Comparison of ENCODE assay signal across 22 mouse cellular contexts in the genomic region with DNA sequence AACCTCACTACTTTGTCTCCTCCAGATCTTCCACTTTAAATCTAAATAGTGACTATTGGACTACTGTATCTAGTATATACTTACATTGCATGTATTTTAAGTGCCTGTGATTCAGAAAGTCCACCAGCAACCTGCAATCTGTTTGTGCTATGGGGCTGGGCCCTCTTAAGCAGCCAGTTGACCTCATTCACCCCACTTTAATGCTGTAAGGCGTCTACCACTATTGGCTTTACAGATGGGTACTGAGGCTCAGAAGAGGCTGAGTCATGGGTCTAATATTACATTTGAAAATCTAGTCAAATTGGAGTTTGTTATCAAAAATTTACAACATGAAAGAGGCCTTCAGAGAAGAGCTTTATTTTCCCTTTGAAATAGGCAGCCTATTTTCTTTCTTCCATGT.
DNase-seq lines count a peak whose midpoint lies in the region; ATAC-seq and TF ChIP-seq lines count a peak whose summit lies in the region.
"Had no signal": no experiment of that assay in that cellular context is flagged by ENCODE, and none has a peak within 500 bp of the region (broad histone marks: within the 10 kb centered on the region; RNA-seq: fewer than 3 reads in every experiment).

No protein-coding gene starts in this region.

- ATAC-seq in intestine, embryonic 16.5 days: 0 out of 2 replicates have a peak, but pooled peaks have one; percentile 44
- ATAC-seq in intestine, embryonic 15.5 days: no peak; the same call in 1 of the 2 replicates
- ATAC-seq in lung, postnatal 0 days: peak; percentile 85
- ATAC-seq: forebrain, embryonic 16.5 days had no signal

- no peak overlapping the region for H3K27ac ChIP-seq in intestine, embryonic 16.5 days (ENCODE audit: low read length)
- H3K27ac ChIP-seq in intestine, embryonic 15.5 days: no peak overlapping the region
- no peak overlapping the region for H3K27ac ChIP-seq in lung, postnatal 0 days (ENCODE audit: low read length)
- H3K27ac ChIP-seq: embryonic facial prominence, embryonic 13.5 days; forebrain, embryonic 12.5 days; heart, adult 2 months; heart, embryonic 15.5 days; hindbrain, embryonic 10.5 days; hindbrain, embryonic 14.5 days had no signal

- H3K9ac ChIP-seq in intestine, embryonic 16.5 days (ENCODE audit: low read depth, low read length): no peak overlapping the region
- no peak overlapping the region for H3K9ac ChIP-seq in intestine, embryonic 15.5 days
- no peak overlapping the region for H3K9ac ChIP-seq in lung, postnatal 0 days (replicated peaks; ENCODE audit: low read depth)
- H3K9ac ChIP-seq: embryonic facial prominence, embryonic 13.5 days; forebrain, embryonic 12.5 days; heart, embryonic 15.5 days; hindbrain, embryonic 14.5 days had no signal

- WGBS in intestine, embryonic 16.5 days: 62% methylated on average over 1 of the region's 1 CpGs
- whole genome bisulfite sequencing in intestine, embryonic 15.5 days: 62% methylated on average over 1 of the region's 1 CpGs
- 43% methylated on average over 1 of the region's 1 CpGs for WGBS in lung, postnatal 0 days

- H3K36me3 ChIP-seq in intestine, embryonic 16.5 days (ENCODE audit: control insufficient read depth, insufficient read depth, low read length): no peaks in the 10 kb centered on the region
- H3K36me3 ChIP-seq in intestine, embryonic 15.5 days: no peaks in the 10 kb centered on the region
- H3K36me3 ChIP-seq in lung, postnatal 0 days (ENCODE audit: insufficient read depth, low read length): no peaks in the 10 kb centered on the region
- H3K36me3 ChIP-seq: embryonic facial prominence, embryonic 13.5 days; forebrain, embryonic 12.5 days; heart, embryonic 15.5 days; hindbrain, embryonic 10.5 days had no signal

- no peaks in the 10 kb centered on the region for H3K27me3 ChIP-seq in intestine, embryonic 16.5 days (replicated peaks; ENCODE audit: control insufficient read depth, insufficient read depth, low read length)
- H3K27me3 ChIP-seq in intestine, embryonic 15.5 days (replicated peaks): no peaks in the 10 kb centered on the region
- H3K27me3 ChIP-seq in lung, postnatal 0 days (replicated peaks; ENCODE audit: insufficient read depth, low read length): no peaks in the 10 kb centered on the region
- H3K27me3 ChIP-seq: embryonic facial prominence, embryonic 13.5 days; forebrain, embryonic 12.5 days; heart, embryonic 15.5 days had no signal

- TF ChIP-seq CTCF in lung, postnatal 0 days (IDR thresholded peaks at IDR 0.05): no peak

- H3K9me3 ChIP-seq in intestine, embryonic 16.5 days (ENCODE audit: control insufficient read depth, low read length): no peaks in the 10 kb centered on the region
- H3K9me3 ChIP-seq in intestine, embryonic 15.5 days: no peaks in the 10 kb centered on the region
- no peaks in the 10 kb centered on the region for H3K9me3 ChIP-seq in lung, postnatal 0 days (ENCODE audit: low read length)
- H3K9me3 ChIP-seq: embryonic facial prominence, embryonic 13.5 days; forebrain, embryonic 12.5 days; heart, embryonic 15.5 days; hindbrain, embryonic 10.5 days had no signal

- H3K4me1 ChIP-seq in intestine, embryonic 16.5 days (ENCODE audit: control insufficient read depth, insufficient read depth, low read length): no peaks in the 10 kb centered on the region
- no peaks in the 10 kb centered on the region for H3K4me1 ChIP-seq in intestine, embryonic 15.5 days (replicated peaks)
- H3K4me1 ChIP-seq in lung, postnatal 0 days (ENCODE audit: insufficient read depth, low read depth, low read length): no peaks in the 10 kb centered on the region
- H3K4me1 ChIP-seq: embryonic facial prominence, embryonic 13.5 days; forebrain, embryonic 12.5 days; heart, embryonic 15.5 days; hindbrain, embryonic 10.5 days had no signal

- peak; percentile 74 for DNase-seq in lung, postnatal 0 days (ENCODE audit: low spot score)
- peak; percentile 72 for DNase-seq in lung, postnatal 36 days
- DNase-seq in T-cell, adult 2 months (ENCODE audit: low spot score): no peak
- DNase-seq in cerebellum, postnatal 4 days (ENCODE audit: low spot score in 2 of 2): no peak
- DNase-seq in spleen, postnatal 14 days (ENCODE audit: low spot score in 2 of 2): no peak
- DNase-seq in kidney, adult 11 months: no peak
- DNase-seq: adrenal gland, adult 2 months; adrenal gland, postnatal 36 days; cerebellum, adult 11 months; cerebellum, adult 8-10 months; cerebellum, postnatal 14 days; gastrocnemius, postnatal 10 days; heart, adult 2 months had no signal

- H3K4me3 ChIP-seq in intestine, embryonic 16.5 days (ENCODE audit: low read length): no peak overlapping the region
- H3K4me3 ChIP-seq in intestine, embryonic 15.5 days (replicated peaks): no peak overlapping the region
- no peak overlapping the region for H3K4me3 ChIP-seq in lung, postnatal 0 days (ENCODE audit: low read depth, low read length)
- H3K4me3 ChIP-seq: embryonic facial prominence, embryonic 13.5 days; forebrain, embryonic 12.5 days; heart, adult 2 months; heart, embryonic 15.5 days; hindbrain, embryonic 10.5 days had no signal

- no peak overlapping the region for H3K4me2 ChIP-seq in intestine, embryonic 16.5 days (ENCODE audit: low read depth, low read length)
- no peak overlapping the region for H3K4me2 ChIP-seq in intestine, embryonic 15.5 days (replicated peaks)
- H3K4me2 ChIP-seq in lung, postnatal 0 days (replicated peaks; ENCODE audit: low read depth, low read length): no peak overlapping the region
- H3K4me2 ChIP-seq: embryonic facial prominence, embryonic 13.5 days; forebrain, embryonic 12.5 days; heart, embryonic 11.5 days; heart, embryonic 15.5 days; hindbrain, embryonic 14.5 days had no signal

- TF ChIP-seq EP300 in lung, postnatal 0 days (IDR thresholded peaks at IDR 0.05): peak; percentile 83

Comparison
In these comparisons a context has a peak if more than half of its experiments do, and no peak if none do; other contexts are left out.
1. DNase-seq: peak in lung, postnatal 0 days (single experiment) and lung, postnatal 36 days (single experiment); none in T-cell, adult 2 months (single experiment), cerebellum, postnatal 4 days (0 of 2), spleen, postnatal 14 days (0 of 2) and kidney, adult 11 months (single experiment).